Mouse (Mus musculus): ENCODE measurements around the gene Maco1. TPM values are rescaled to one million over a fixed set of nuclear protein-coding genes. Genes with fewer than 3 reads are reported as not detected.
A peak's percentile ranks its signal among the peaks of the same experiment; 100 is the strongest.
"Not testable (repeated sequence)": the region's sequence is repeated elsewhere in the genome, so short reads cannot be mapped to it uniquely, and the experiment has no call there.

Gene Maco1
- total RNA-seq, 2 experiments from 2014 or later = 10.6 to 15.4 TPM

- no peak for DNase-seq
Observed at GRCm38 (mm10) chr4:134813406-134814228, 39.5 kb downstream of the Maco1 start.

- peak; percentile 81 for DNase-seq
Observed at GRCm38 (mm10) chr4:134804765-134805164, 48.4 kb downstream of the Maco1 start.

GRCm38 (mm10) chr4:134802765-134803164 lies 50.4 kb downstream of the Maco1 start:
- no peak for DNase-seq

- no peak for DNase-seq
Observed at GRCm38 (mm10) chr4:134802155-134802554, 51.0 kb downstream of the Maco1 start.

GRCm38 (mm10) chr4:134800693-134801092 lies 52.5 kb downstream of the Maco1 start:
- DNase-seq = no peak

DNA sequence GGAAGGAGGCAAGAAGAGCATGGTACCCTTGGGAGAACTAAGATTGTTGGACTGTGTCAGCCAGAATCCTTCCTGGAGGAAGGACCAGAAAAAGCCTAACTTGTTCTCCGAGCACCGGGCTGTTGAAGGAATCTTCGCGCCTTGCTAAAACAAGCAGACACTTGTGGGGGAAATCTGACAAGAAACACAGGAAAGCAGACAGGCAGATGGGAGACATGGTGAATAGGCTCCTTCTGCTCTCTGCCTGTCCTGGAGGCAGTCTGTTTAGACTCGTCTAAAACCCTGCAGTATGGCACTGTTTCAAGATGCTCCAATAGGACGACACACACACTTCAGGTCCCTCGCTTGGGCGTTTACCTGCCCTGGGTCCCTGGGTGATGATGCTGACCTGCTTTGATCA lies 53.0 kb downstream of the Maco1 start:
- no peak for DNase-seq

DNA sequence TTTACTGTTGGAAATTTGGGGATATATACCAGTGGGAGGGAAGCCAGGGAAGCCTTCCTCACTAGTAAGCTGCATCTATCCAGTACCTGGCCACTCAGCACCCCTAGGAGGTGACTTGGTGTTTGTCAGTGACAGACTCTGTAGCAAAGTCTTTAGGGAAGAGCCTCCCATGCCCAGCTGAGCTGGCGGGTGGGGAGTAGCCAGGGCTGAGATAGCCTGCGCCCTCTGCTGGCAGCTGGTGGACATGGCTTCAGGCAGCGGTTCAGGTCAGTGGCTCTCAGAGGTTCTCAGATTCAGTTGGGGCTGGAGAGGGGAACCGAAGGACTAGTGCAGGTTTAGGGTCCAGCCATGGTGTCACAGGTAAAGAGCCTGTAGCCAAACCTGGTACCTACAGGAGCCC lies 53.9 kb downstream of the Maco1 start:
- peak; percentile 52 for DNase-seq

DNA sequence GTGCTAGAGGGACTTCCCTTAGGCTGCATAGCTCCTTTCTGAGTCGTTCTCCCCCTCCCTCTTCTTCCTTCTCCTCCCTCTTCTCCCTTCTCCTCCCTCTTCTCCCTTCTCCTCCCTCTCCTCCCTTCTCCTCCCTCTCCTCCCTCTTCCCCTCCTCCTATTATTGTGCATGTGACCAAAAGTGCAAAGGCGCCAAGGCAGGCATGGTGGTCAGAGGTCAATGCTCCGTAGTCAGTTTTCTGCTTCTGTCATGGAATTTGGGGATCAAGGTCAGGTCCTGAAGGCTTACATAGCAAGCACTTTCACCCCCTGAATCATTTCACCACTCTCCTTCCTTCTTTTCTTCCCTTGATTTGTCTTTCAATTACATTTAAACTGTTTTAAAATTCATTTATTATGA lies 54.3 kb downstream of the Maco1 start:
- DNase-seq = no peak

DNA sequence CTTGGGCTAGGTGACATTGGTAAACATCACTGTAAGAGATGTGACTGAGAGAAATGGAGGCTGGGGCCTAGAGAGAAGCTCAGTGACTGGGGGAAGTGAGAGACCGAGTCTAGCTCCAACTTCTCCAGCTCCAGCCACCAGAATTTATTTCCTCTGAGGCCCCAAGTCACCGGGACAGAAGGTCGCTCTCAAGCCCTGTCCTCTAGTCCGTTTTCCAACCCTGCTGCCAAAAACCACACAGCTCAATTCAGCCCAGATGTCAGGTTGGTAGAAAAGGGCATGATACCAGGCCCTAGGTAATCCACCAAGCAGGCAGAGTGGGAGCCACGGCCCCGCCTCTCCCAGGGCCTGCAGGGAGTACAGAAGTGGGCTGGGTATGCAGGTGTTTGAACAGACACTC lies 55.5 kb downstream of the Maco1 start:
- DNase-seq = no peak

DNA sequence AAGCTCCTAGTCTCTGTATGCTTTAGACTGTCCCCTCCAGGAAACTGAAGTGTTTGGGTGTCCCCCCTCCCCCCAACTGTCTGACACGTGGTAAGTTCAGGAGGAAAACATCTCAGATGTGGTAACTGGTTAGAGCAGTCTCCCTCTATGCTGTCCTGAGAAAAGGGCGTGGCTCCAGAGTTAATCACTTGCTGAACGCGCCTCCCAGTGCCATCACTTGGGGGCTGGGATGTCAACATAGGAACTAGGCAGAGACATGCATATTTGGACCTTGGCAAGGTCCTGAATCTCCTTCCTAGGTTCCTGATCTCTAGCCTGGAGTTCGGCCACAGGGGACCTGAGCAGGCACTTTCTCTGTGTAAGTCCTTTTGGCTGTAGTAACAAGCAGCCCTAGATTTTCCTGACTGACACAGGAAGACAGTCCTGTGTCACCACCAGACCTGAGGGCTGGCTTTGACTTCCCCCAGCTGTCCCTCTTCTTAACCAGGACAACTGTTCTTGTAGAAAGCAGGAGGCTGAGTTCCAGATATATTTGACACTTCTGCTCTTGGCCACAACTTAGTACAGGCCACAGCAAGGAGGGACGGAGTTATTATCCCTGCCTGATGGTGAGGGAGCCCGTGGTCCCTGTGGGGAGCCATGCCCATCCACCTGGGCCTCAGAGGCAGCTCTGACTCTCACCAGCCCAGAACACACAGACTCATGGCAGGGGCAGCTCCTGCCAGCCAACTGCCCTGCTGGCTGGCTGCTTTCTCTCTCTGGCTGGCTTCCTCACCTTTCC lies 56.4 kb downstream of the Maco1 start:
- DNase-seq = peak; percentile 43

GRCm38 (mm10) chr4:134795819-134796485 lies 57.2 kb downstream of the Maco1 start:
- DNase-seq = no peak

DNA sequence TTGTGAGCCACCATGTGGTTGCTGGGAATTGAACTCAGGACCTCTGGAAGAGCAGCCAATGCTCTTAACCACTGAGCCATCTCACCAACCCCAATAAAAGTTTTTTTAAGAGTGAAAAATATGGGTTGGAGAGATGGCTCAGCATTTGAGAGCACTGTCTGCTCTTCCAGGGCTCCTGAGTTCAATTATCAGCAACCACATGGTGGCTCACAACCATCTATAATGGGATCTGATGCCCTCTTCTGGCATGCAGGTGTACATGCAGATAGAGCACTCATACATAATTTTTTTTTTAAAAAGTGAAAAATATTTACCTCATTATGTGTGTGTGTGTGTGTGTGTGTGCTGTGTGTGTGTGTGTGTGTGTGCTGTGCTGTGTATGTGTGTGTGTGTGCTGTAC lies 58.2 kb downstream of the Maco1 start:
- DNase-seq = not testable (repeated sequence)

- no peak for DNase-seq
Observed at GRCm38 (mm10) chr4:134793213-134793956, 59.8 kb downstream of the Maco1 start.

- no peak for DNase-seq
Observed at GRCm38 (mm10) chr4:134791731-134792130, 61.4 kb downstream of the Maco1 start.

- DNase-seq = no peak
Observed at GRCm38 (mm10) chr4:134786946-134787345, 66.2 kb downstream of the Maco1 start.

DNA sequence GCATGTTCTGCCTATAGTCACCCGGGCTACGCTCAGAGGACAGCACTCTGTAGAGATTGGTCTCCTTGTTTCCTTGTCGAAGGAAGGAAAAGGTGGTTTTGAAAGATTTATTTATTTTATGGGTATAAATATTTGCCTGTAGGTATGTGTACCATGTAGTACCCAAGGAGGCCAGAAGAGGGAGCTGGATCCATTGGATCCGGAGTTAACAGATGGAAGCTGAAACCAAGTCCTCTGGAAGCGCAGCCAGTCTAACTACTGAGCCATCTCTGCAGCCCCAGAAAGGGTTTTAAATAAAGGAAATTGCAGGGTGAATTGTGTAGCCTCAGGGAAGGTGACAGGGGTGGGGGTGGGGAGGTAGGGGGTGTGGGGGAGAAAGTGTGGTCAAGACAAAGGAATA lies 68.4 kb downstream of the Maco1 start:
- DNase-seq = no peak

DNA sequence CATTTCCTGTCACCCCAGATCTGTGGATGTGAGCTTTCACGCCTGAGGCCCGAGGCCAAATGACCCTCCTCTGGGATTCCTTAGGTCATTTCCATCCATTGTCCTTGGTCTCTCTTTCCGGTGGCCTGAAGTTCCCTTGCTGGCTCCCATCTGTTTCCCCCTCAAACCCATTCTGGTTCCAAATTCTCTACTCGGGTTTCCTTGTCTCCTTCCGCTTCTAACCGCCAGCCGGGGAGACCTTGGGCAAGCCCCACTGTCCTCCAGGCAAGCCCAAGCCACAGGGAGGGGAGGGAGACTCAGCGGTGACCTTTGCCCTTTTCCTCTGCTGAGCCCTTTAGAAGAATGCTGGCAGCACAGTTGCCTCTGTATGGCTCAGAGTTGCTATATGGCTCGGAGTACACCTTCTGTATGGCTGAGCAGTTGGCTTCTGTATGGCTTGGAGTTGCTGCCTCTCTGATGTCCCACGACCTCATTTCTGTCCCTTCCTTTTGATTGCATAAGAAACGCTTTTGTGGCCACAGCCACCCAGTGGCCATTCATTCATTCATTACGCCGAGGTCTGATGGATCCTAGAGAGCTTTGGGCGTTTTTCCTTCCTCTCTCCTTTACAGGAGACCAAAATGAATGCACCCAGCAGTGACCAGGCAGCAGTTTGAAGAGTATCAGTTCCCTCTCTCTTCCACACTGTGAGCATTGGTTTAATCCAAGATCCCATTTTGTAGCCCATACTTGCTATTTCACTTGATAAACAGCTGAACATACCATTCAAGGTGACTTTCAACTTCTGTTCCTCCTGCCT lies 73.8 kb downstream of the Maco1 start:
- DNase-seq = no peak

GRCm38 (mm10) chr4:134776246-134776645 lies 76.9 kb downstream of the Maco1 start:
- DNase-seq = no peak

GRCm38 (mm10) chr4:134775234-134775944 lies 77.8 kb downstream of the Maco1 start:
- no peak for DNase-seq

DNA sequence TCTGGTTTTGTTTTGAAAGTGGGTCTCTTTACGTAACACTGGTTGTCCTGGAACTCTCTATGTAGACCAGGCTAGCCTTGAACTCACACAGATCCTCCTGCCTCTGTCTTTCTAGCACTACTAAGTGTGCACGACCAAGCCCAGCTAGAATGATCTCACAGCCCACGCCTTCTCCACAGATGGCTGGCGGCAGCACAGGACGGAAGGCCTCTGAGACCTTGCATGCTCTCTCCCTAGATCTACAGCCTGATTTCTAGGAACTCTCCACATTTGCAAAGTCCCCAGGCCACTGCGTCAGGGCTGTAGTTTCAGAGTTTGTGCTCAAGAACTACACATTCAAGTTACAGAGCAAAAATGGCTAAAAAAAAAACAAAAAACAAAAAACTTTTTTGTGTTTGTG lies 79.0 kb downstream of the Maco1 start:
- no peak for DNase-seq
